Mouse (Mus musculus) thymus, postnatal 25 days (tissue): ENCODE data around the gene Lmf2.

Experiments used
- DNase-seq: peaks from one replicate; pipeline ENCODE4 v3.0.0; 2022

Lmf2 gene

DNA sequence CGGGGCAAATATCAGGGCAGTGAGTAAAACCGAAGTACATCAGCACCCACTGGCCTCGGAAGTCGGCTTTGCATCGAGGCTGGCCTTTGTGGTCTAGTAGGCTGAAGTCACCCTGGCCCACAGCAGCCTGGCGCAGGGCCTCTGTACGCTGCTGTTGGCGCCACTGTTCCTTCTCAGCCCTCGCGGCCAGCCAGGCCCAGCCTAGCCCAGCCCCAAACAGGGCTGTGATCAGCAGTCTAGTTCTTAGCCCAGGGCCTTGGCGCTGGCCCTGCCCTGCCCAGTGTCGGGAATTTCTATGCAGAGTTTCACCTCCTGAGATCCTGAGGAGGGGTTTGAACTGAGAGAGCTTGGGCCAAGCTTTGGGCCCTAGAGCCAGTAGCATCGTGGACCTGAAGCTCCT lies 16.6 kb upstream of the Lmf2 start:
- no peak for DNase-seq

GRCm38 (mm10) chr15:89365141-89365551 lies 9.7 kb upstream of the Lmf2 start:
- DNase-seq, result no peak

- no peak for DNase-seq
Measured at GRCm38 (mm10) chr15:89363051-89363450, 7.6 kb upstream of the Lmf2 start.

GRCm38 (mm10) chr15:89358784-89359183 lies 3.3 kb upstream of the Lmf2 start:
- no peak for DNase-seq

- DNase-seq, result peak; percentile 81
Measured at GRCm38 (mm10) chr15:89356372-89356771, 913 bp upstream of the Lmf2 start.

DNA sequence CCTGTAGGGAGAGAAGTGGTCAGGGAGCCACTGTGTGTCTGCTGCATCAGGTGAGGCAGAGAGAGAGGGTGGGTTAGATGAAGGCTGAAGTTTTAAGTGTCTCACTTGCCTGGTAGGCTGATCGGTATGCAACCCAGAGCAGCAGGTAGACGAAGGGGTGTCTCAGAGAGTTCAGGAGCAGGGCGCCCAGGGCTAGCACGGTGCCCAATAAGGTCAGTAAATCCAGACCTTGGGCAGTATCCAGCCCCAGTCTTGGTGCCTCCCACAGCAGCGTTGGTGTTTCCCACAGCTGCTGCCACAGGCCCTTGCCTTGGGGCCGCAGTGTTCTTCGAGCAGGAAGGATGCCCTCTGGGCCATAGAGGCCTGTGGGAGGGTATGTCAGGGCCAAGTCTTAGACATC lies 1.0 kb downstream of the Lmf2 start:
- no peak for DNase-seq

DNA sequence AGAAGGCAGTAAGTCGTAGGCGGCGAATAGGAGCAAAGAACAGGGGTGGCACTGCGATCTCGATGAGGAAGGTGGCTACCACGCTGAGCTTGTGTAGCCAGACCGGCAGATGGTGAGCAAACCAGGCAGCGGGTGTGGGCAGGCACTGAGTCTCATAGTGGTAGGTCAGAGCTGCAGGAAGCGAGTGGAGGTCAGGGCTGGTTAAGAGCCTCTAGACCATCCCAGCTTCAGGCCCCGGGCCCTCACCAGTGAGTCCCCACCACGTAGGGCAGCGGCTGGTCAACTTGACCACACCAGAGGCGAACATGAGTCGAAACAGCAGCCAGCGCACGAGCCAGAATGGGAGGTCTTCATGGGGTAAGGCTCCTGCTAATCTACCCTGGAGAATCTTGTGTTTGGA lies 1.6 kb downstream of the Lmf2 start:
- no peak for DNase-seq

GRCm38 (mm10) chr15:89352795-89353194 lies 2.7 kb downstream of the Lmf2 start:
- DNase-seq, result no peak

- DNase-seq, result no peak
Measured at GRCm38 (mm10) chr15:89352054-89352453, 3.4 kb downstream of the Lmf2 start.

DNA sequence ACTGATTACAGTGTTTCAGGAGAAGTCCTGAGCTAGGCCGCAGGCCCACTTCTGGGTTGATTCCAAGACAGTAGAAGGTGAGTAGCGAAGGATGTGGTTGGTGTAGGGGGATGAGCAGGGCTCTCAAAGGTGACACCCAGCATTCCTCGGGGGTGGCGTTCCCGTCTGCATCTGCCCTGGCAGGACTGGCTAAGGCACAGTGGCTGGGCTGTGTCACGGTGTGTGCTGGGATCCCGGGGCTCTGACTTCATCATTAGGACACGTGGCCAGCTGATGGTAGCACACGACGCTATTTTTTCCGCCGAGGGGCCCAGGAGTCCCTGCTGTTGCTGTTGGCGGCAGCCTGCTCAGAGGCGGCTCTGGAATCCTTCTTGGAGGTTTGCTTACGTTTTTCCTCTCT lies 4.2 kb downstream of the Lmf2 start:
- DNase-seq, result no peak

GRCm38 (mm10) chr15:89350447-89350846 lies 5.0 kb downstream of the Lmf2 start:
- DNase-seq, result no peak

- no peak for DNase-seq
Measured at GRCm38 (mm10) chr15:89343325-89343724, 12.1 kb downstream of the Lmf2 start.

- no peak for DNase-seq
Measured at GRCm38 (mm10) chr15:89341678-89342077, 13.8 kb downstream of the Lmf2 start.

GRCm38 (mm10) chr15:89340136-89340535 lies 15.3 kb downstream of the Lmf2 start:
- DNase-seq, result no peak

DNA sequence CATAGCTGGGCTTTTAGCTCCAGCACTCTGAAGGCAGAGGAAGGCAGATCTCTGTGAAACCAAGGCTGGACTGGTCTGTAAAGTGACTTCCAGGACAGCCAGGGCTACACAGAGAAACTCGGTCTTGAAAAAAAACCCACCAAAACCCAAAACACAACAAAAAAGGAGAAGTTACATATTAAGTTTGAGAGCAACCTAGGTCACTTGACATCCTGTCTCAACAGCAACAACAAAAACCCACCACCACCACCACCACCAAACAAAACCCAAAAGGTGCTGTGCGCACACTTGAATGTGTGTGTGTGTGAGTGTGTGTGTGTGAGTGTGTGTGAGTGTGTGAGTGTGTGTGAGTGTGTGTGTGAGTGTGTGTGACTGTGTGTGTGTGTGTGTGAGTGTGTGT lies 15.8 kb downstream of the Lmf2 start:
- no peak for DNase-seq

DNA sequence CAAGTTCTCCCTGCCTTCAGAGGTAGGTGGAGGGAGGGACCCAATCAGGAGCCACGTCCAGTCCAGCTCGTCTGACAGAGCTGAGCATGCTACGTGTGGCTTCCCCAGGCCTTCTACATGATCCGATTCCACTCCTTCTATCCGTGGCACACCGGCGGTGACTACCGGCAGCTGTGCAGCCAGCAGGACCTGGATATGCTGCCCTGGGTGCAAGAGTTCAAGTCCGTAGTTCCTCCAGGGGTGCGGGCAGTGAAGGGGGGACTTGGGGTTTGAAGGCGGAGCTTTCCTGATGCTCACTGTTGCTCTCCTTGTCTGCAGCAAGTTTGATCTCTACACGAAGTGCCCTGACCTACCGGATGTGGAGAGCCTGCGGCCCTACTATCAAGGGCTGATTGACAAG lies 19.0 kb downstream of the Lmf2 start:
- no peak for DNase-seq

DNA sequence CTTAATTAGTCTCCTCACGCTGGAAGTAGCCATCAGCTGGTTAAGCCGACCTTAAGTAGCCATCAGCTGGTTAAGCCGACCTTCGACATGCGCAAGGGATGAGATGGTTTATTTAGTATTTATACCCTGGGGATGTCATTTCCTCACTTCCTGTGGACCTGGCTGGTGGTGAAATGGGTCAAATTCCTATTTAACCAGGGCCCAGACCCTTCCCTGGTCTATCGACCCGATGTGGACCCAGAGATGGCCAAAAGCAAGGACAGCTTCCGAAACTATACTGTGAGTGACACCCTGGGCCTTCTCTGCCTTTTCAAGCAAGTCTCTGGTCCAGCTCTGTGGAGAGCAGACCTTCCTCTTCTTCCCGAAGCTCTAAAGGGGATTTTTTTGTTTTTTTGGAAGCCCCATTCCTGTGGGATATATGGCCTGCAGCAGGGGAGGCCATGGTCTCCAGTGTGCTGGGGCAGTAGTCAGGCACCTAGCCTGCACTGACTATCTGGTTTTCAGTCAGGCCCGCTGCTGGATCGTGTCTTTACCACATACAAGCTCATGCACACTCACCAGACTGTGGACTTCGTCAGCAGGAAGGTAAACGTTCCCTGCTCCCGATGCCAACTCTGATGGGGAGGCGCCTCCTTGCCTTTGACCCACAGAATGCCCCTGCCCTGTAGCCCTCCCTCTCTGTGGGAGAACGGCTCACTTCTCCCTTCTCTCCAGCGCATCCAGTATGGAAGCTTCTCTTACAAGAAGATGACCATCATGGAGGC lies 20.5 kb downstream of the Lmf2 start:
- DNase-seq, result no peak

DNA sequence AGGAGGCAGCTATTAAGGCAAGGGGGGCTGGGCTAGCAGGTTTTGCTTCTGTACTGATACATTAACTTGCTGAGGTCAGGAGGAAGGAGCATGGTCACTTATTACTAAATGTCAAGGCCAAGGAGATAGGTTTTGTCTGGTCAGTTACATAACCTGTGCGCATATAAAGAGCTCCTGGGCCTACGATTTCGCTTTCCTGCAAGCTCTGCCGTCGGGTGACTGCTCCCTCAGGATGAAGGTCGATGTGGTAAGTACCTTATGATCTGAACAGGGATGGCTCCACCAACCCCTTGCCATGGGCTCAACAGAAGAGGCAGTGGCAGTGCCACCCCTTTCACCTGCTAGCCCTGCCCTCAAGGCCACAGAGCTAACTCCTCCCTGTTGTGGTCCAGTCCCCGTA lies 21.2 kb downstream of the Lmf2 start, which contains the start of gene Miox:
Gene Miox, plus strand, starts transcription at position 128 of the 400 bp plus-strand sequence.
- DNase-seq, result no peak

- no peak for DNase-seq
Measured at GRCm38 (mm10) chr15:89326441-89326840, 29.0 kb downstream of the Lmf2 start.

- DNase-seq, result no peak
Measured at GRCm38 (mm10) chr15:89323656-89324055, 31.8 kb downstream of the Lmf2 start.

- no peak for DNase-seq
Measured at GRCm38 (mm10) chr15:89322670-89323522, 32.6 kb downstream of the Lmf2 start, which contains the start of gene Adm2. Adm2 (plus strand) TSS chr15:89322720.

DNA sequence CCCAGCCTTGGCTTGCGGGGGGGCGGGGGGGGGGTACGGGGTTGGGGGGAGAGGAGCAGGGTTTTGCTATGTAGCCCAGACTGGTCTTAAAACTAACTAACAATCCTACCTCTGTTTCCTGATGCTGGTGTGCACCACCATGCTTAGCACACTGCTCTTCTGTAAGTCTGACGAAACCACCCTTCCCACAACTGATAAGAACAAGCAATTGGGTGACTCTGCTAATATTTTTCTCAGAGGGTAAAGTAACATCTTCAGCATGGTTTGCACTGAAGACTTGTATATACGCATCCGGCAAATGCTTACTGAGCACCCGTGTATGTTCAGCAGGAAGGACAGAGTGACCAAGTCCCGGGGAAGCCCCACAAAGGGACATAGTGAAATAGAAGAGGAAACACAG lies 34.2 kb downstream of the Lmf2 start:
- no peak for DNase-seq

GRCm38 (mm10) chr15:89316146-89316545 lies 39.3 kb downstream of the Lmf2 start:
- peak; percentile 61 for DNase-seq

DNA sequence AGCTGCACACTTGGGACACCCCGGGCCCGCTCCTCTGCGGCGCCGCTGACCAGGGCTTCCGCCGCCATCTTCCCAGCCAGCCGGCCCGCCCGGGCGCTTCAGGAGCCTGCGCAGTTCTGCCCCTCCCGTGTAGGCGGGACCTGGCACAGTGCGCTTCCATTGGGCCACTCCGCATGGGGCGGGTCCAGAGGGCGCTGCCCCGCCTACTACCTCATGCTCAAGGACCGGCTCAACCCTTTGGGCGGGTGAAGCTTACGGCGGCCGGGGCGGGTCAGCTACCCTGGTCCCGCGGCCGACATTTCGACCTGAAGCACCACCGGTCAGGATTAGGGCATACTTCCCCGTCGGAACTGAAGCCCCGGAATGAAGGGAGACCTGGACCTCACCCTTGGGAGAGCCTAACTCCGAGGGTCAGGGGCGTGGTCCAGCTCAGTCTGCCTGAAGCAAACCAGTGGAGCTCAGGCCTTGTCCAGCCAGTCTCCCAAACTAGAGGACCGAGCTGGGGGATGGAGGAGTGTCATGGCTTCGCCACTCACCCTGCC lies 40.2 kb downstream of the Lmf2 start, which contains the start of gene Sbf1:
Gene Sbf1, minus strand, starts transcription at position 122 of the 542 bp plus-strand sequence.
- DNase-seq, result peak; percentile 96
